ENCODE assay signal across 14 mouse cellular contexts in genomic region chr8:48596332-48596731, GRCm38 (mm10).
"Had no signal": no experiment of that assay in that cellular context is flagged by ENCODE, and none has a peak within 500 bp of the region (broad histone marks: within the 10 kb centered on the region; RNA-seq: fewer than 3 reads in every experiment).

No protein-coding gene starts in this region.

- H3K4me3 ChIP-seq: kidney, embryonic 15.5 days; limb, embryonic 15.5 days; liver, embryonic 12.5 days; midbrain, embryonic 10.5 days; neural tube, embryonic 13.5 days had no signal

- H3K27me3 ChIP-seq: kidney, embryonic 15.5 days; limb, embryonic 15.5 days; liver, embryonic 12.5 days; neural tube, embryonic 13.5 days had no signal

- H3K4me1 ChIP-seq: liver, embryonic 12.5 days had no signal

- DNase-seq: kidney, postnatal 14 days; layer of hippocampus, postnatal 36 days; lung, embryonic 14.5 days; lung, postnatal 10 days; lung, postnatal 4 days; right cerebral cortex, adult 18-20 months; right cerebral cortex, postnatal 25 days; thymus, postnatal 4 days had no signal

- H3K9me3 ChIP-seq: kidney, embryonic 15.5 days; limb, embryonic 15.5 days; liver, embryonic 12.5 days; midbrain, embryonic 10.5 days; neural tube, embryonic 13.5 days had no signal

- H3K27ac ChIP-seq: kidney, embryonic 15.5 days; limb, embryonic 15.5 days; liver, embryonic 12.5 days; midbrain, embryonic 10.5 days; neural tube, embryonic 13.5 days had no signal

- H3K4me2 ChIP-seq: kidney, embryonic 15.5 days; limb, embryonic 15.5 days; liver, embryonic 12.5 days; lung, embryonic 14.5 days; neural tube, embryonic 13.5 days had no signal

- H3K9ac ChIP-seq: kidney, embryonic 15.5 days; limb, embryonic 15.5 days; liver, embryonic 12.5 days; lung, embryonic 14.5 days; neural tube, embryonic 13.5 days had no signal

- ATAC-seq: liver, embryonic 12.5 days; midbrain, embryonic 16.5 days had no signal

- H3K36me3 ChIP-seq: kidney, embryonic 15.5 days; limb, embryonic 15.5 days; liver, embryonic 12.5 days; midbrain, embryonic 10.5 days; neural tube, embryonic 13.5 days had no signal
